Mouse (Mus musculus) G1E-ER4 (cell line): Measurements from ENCODE around the gene Eml4. TPM values are rescaled to one million over a fixed set of nuclear protein-coding genes. Genes with fewer than 3 reads are reported as not detected.

Source experiments
- GATA1 ChIP-seq: IDR thresholded peaks from one replicate; pipeline ENCODE4 v1.8.0; 2012; ENCODE audit warnings: low read length, inconsistent platforms
- polyA plus RNA-seq: library from polyadenylated mRNA; stranded (reverse); fragments of >175 nt; gene quantifications from 2 replicates; pipeline ENCODE4 v1.2.3, GENCODE M21; 2012

Gene Eml4
- 3.1 and 4.3 TPM in 2 replicates for polyA plus RNA-seq

GRCm38 (mm10) chr17:83350379-83351091 lies at the start of gene Eml4:
Eml4 (plus strand) TSS chr17:83350931.
- no peak for TF ChIP-seq GATA1

- TF ChIP-seq GATA1, result no peak
Measured at GRCm38 (mm10) chr17:83301433-83301832, 49.3 kb upstream of the Eml4 start.

GRCm38 (mm10) chr17:83304089-83304822 lies 46.5 kb upstream of the Eml4 start:
- no peak for TF ChIP-seq GATA1

GRCm38 (mm10) chr17:83306964-83307640 lies 43.6 kb upstream of the Eml4 start:
- no peak for TF ChIP-seq GATA1

GRCm38 (mm10) chr17:83307641-83308296 lies 43.0 kb upstream of the Eml4 start:
- TF ChIP-seq GATA1, result no peak

- no peak for TF ChIP-seq GATA1
Measured at GRCm38 (mm10) chr17:83308451-83308850, 42.3 kb upstream of the Eml4 start.

GRCm38 (mm10) chr17:83309243-83309642 lies 41.5 kb upstream of the Eml4 start:
- TF ChIP-seq GATA1, result no peak

GRCm38 (mm10) chr17:83311806-83312205 lies 38.9 kb upstream of the Eml4 start:
- TF ChIP-seq GATA1, result no peak

GRCm38 (mm10) chr17:83312244-83312918 lies 38.4 kb upstream of the Eml4 start:
- no peak for TF ChIP-seq GATA1

GRCm38 (mm10) chr17:83313046-83313689 lies 37.6 kb upstream of the Eml4 start:
- TF ChIP-seq GATA1, result no peak

GRCm38 (mm10) chr17:83315476-83315875 lies 35.3 kb upstream of the Eml4 start:
- no peak for TF ChIP-seq GATA1

GRCm38 (mm10) chr17:83322621-83323335 lies 28.0 kb upstream of the Eml4 start:
- TF ChIP-seq GATA1, result no peak

- TF ChIP-seq GATA1, result no peak
Measured at GRCm38 (mm10) chr17:83323410-83324268, 27.1 kb upstream of the Eml4 start.
